Mouse (Mus musculus): ENCODE results near the gene Mgat4e. TPM values are rescaled to one million over a fixed set of nuclear protein-coding genes. Genes with fewer than 3 reads are reported as not detected.
"Not testable (repeated sequence)": the region's sequence is repeated elsewhere in the genome, so short reads cannot be mapped to it uniquely, and the experiment has no call there.

Mgat4e gene
- polyA plus RNA-seq, 2 experiments from 2014 or later = not detected

DNA sequence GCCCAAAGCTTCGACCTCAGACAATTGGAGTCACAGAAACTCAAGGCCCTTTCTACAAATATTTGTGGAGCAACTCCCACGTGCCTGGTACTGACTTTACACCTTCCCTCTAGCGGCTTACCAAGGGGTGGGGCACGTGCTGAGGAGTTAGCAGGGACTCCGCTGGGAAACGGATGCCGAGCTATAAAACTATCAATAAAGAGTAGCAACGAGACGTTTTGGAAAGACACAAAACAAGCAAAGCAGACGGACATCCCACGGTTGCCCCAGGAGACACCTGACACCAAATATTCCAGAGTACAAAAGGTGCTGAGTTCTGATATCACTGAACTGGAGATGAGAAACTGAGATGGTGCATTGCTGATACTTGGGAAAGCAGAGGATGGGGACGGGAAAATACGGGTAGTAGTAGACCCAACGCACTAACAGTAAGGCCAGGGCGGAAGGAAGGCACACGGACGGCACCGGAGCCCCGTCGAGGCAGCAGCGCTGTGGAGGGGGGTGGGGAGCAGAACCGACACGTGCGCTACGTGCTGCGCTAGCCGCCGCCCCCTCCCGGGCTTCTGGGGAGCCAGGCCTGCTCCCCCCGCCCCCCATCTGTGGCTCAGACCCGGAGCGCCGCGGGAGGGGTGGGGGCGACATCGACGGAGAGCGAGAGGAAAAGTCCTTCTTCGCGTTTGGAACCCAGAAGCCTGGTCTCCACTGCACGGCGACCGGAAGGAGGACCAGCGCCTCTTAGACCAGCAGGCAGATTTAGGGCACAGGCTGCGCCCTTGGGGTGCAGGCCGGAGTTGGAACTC, 6.6 kb upstream of the Mgat4e start:
- peak; percentile 22 for ATAC-seq

DNA sequence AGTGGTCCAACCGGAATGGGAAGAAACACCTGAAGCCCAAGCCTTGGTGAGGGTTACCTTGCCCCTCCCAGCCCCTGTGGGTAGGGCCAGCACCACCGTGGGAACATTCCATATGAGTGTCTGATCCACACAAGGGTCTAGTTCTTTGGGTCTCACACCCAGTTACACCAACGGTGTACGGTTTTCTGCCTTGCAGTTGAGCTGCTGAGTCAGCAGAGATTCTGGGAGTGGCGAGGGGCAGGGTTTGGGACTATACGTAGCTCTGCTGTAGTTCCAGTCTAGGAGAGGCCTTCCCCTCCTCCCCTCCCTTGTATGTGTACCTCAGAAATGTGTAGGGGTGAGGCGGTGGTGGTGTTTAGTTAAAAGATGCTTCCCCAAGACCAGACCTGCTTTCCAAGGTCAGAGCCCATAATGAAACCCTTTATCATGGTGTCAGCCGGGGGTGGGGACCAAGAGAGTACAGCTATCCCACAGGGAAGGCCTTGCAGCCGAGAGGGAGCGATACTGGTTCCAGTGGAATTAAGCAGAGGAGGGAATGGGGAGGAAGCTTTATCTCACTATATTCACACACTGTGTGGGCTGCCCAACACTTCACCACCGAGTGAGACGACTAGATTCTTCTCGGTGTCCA, 5.9 kb upstream of the Mgat4e start:
- ATAC-seq = no peak

DNA sequence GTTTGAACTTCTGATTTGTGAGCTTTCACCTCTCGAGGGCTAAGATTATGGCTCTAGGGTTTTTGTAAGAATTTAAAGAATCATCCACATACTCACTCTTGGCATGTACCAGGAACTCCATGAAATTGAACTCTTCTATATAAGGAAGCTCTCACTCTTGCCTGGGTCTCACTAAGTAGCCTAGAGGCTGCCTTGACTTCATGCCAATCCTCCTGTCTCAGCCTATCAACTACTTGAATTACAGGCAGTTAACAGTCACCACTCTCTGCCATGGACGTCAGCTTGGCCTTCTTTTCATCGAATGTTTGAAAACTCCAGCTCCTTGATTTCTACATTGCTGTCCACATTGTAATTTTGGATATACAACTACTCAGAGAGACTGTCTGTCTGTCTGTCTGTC, 2.9 kb upstream of the Mgat4e start:
- no peak for ATAC-seq

GRCm38 (mm10) chr1:134551869-134552268, 2.4 kb upstream of the Mgat4e start:
- ATAC-seq = no peak

GRCm38 (mm10) chr1:134548231-134548630, 1.3 kb downstream of the Mgat4e start:
- ATAC-seq = no peak

DNA sequence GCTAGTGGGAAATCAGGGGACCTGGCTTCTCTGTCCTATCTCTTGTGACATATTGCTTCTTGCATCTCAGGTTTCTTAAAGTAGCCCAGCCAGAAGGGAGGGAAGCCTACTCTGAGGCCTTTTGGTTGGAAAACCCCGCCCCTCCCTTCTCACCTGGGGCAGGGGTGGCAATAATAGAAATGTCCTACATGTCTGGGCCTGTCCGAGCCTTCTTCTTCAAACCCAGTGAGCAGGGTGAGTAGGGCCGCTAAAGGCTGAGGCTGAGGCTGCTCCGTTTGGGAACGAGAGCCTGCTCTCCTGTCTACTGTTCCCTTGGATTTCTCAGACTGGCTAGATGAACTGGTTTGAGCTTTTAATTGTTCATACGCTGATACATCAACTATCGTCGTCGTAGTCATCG, 8.9 kb downstream of the Mgat4e start:
- ATAC-seq = no peak

- no peak for ATAC-seq
Observed at GRCm38 (mm10) chr1:134535513-134535912, 14.0 kb downstream of the Mgat4e start.

GRCm38 (mm10) chr1:134535054-134535453, 14.4 kb downstream of the Mgat4e start:
- ATAC-seq = no peak

GRCm38 (mm10) chr1:134533710-134534109, 15.8 kb downstream of the Mgat4e start:
- not testable (repeated sequence) for ATAC-seq

GRCm38 (mm10) chr1:134530618-134531017, 18.9 kb downstream of the Mgat4e start:
- no peak for ATAC-seq

DNA sequence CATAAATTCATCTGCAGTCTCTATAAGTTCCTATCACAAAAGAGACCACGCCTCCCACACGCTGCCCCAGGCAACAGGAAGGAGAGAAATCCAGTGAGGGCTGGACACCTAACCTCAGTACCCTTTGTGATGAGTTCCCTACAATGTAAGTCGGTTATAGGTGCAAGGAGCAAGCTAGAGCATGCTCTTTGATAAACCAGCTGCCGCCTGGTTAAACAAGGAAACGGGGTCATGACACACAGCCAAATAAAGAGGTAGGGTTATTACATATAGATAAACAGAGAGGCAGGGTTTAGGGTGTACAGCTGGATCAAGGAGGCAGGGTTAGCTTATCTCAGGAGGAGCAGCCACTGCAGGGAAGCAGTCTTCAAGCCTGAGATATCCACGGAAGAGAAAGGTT, 22.7 kb downstream of the Mgat4e start:
- no peak for ATAC-seq

DNA sequence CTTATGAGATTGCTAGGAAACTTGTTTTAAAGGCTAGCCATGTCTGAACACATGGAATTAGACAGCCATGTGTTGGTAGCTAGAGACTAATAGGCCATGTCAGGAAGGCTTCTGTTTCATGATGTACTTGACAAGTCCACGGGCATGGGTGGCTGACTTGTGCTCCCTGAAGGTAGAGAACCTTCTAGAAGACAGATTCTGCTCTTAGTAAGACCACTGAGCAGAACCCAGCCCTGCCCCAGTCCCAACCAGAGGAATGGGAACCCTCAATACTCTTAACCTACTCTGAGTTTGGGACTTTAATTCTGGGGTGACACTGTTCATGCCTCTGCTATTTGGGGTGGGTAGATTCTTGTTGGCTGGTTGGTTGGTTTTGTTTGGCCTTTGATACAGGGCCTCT, 24.5 kb downstream of the Mgat4e start:
- ATAC-seq = no peak

DNA sequence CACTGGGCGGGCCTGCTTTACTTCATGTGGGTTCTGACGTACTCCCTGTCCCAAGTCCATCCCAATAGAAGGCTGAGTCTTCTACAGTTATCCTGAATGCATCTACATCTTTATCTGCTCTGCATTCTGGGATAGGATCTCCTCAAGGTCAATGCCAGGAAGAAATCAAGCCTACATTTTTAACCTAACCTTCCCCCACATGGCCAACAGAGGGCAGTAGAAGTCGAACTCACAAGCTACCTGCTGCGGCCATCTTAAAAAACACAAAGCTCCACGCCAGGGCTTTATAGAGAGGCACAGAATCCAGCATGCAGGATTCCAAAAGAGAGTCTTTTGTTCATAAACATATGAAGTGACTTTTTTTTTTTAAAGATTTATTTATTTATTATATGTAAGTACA, 25.1 kb downstream of the Mgat4e start:
- ATAC-seq = peak; percentile 59

GRCm38 (mm10) chr1:134522325-134522724, 27.2 kb downstream of the Mgat4e start:
- no peak for ATAC-seq

DNA sequence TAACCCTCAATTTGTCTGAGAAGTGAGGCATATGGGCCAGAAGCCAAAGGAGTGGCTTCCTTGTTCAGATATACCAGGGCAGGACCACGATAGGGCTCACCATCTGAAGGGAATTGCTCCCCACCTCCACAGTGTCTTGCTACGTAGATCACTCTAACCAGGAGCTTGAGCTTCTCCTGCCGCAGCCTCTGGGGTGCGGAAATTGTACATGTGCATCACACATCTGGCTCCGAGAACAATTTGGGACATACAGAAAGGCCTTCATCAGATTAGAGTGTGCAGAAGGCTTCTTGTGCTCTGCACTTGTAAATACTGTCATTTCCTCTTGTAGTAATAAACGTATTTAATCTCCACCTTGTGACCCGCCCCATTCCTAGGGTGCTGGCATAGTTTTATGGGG, 28.3 kb downstream of the Mgat4e start:
- no peak for ATAC-seq

GRCm38 (mm10) chr1:134520001-134520721, 29.3 kb downstream of the Mgat4e start:
- ATAC-seq = no peak

DNA sequence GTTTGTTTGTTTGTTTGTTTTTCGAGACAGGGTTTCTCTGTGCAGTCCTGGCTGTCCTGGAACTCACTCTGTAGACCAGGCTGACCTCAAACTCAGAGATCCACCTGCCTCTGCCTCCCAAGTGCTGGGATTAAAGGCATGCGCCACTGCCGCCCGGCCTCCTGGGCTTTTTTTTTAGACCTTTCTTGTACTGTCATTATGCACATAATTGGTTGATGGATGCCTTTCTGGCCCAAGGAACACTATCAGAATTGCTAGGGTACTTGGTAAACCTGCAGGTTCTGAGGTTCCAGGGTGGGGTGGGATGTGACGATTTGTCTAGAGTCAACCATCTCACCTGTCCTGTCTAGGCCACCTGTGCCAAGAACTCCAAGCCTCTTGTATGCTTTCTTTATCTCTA, 30.3 kb downstream of the Mgat4e start:
- ATAC-seq = not testable (repeated sequence)

GRCm38 (mm10) chr1:134518677-134519076, 30.8 kb downstream of the Mgat4e start:
- ATAC-seq = peak; percentile 85

DNA sequence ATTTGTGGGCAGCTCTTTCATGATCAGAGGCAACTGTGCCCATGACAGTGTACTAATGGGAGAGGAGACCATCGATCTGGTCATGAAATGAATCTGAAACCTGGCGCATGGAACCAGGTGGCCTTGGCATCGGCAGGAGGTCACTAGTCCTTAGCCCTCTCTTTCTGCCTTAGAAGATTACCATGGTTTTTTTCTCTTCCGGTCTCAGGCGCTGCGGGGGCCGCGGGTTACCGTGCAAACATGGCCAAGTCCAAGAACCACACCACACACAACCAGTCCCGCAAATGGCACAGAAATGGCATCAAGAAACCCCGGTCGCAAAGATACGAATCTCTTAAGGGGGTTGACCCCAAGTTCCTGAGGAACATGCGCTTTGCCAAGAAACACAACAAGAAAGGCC, 31.6 kb downstream of the Mgat4e start:
- not testable (repeated sequence) for ATAC-seq

DNA sequence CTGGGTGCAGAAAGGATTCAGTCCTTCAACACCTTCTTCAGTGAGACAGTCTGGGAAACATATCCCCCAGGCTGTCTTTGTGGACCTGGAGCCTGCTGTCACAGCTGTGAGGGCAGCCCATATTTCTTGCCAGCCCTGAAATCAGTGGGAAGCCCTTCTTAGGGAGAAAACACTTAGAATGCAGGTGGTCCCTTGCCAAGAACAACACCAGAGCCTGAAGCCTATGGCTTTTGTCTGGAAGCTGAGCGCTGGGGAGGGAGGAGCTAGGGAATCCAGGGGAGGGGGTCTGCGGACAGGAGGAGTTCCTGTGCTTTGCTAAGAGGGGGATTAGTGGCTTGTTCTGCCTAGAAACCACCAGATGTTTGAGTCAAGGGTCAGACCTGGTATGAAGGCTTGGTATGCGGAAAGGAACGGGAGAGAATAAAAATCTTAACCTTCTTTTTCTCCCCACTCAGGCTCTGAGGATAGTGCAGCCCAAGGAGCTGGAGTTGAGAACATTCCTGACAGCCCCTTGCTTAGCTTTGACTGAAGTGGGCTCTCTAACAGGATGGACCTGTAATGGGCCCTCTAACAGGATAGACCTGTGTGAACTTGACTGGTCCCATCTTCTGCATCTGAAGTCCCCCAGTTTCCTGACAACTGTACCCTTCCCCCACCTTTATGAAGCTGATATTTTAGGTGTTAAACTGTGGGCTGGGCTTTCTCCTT, 32.8 kb downstream of the Mgat4e start:
- ATAC-seq = no peak

DNA sequence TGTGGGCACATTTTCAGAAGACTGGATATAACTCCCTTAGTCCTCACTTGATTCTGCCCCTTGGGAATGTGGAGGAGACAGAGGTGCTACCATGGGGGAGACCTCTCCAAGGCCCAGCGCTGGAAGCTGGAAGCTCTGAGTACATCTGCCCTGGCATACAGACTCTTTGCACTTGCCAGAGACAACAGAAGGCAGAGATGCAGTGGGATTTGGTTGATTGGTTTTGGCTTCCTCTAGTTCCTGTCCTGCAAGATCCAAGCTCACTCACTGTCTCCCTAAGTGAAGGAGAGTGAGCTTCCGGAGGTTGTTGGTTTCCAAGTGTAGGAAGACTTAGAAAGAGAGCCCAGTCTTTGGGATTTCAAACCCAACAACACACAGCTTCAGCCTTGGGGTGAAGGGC, 33.6 kb downstream of the Mgat4e start:
- no peak for ATAC-seq

- no peak for ATAC-seq
Observed at GRCm38 (mm10) chr1:134513876-134514590, 35.4 kb downstream of the Mgat4e start.
